Mouse (Mus musculus): ENCODE results near the gene Mfsd9.

Mfsd9 gene

GRCm38 (mm10) chr1:40784306-40784705 lies 6.2 kb downstream of the Mfsd9 start:
- no peak for DNase-seq (ENCODE audit: extremely low read depth, low read depth)

- no peak for DNase-seq (ENCODE audit: extremely low read depth, low read depth)
Observed at GRCm38 (mm10) chr1:40783450-40783849, 7.0 kb downstream of the Mfsd9 start.

- DNase-seq (ENCODE audit: extremely low read depth, low read depth) = no peak
Observed at GRCm38 (mm10) chr1:40776763-40777162, 13.7 kb downstream of the Mfsd9 start.

GRCm38 (mm10) chr1:40776102-40776501 lies 14.4 kb downstream of the Mfsd9 start:
- no peak for DNase-seq (ENCODE audit: extremely low read depth, low read depth)

GRCm38 (mm10) chr1:40774040-40774439 lies 16.4 kb downstream of the Mfsd9 start:
- no peak for DNase-seq (ENCODE audit: extremely low read depth, low read depth)

- DNase-seq (ENCODE audit: extremely low read depth, low read depth) = no peak
Observed at GRCm38 (mm10) chr1:40773234-40773633, 17.3 kb downstream of the Mfsd9 start.

GRCm38 (mm10) chr1:40771196-40771970 lies 19.1 kb downstream of the Mfsd9 start:
- no peak for DNase-seq (ENCODE audit: extremely low read depth, low read depth)

- no peak for DNase-seq (ENCODE audit: extremely low read depth, low read depth)
Observed at GRCm38 (mm10) chr1:40769331-40769894, 21.1 kb downstream of the Mfsd9 start.

GRCm38 (mm10) chr1:40768606-40769005 lies 21.9 kb downstream of the Mfsd9 start:
- DNase-seq (ENCODE audit: extremely low read depth, low read depth) = no peak

GRCm38 (mm10) chr1:40767588-40767987 lies 22.9 kb downstream of the Mfsd9 start:
- no peak for DNase-seq (ENCODE audit: extremely low read depth, low read depth)

GRCm38 (mm10) chr1:40765521-40765920 lies 25.0 kb downstream of the Mfsd9 start:
- DNase-seq (ENCODE audit: extremely low read depth, low read depth) = no peak

- no peak for DNase-seq (ENCODE audit: extremely low read depth, low read depth)
Observed at GRCm38 (mm10) chr1:40764701-40765275, 25.7 kb downstream of the Mfsd9 start.

GRCm38 (mm10) chr1:40764042-40764441 lies 26.4 kb downstream of the Mfsd9 start:
- DNase-seq (ENCODE audit: extremely low read depth, low read depth) = no peak

- no peak for DNase-seq (ENCODE audit: extremely low read depth, low read depth)
Observed at GRCm38 (mm10) chr1:40759751-40760445, 30.6 kb downstream of the Mfsd9 start.

- DNase-seq (ENCODE audit: extremely low read depth, low read depth) = no peak
Observed at GRCm38 (mm10) chr1:40746089-40746488, 44.4 kb downstream of the Mfsd9 start.

- no peak for DNase-seq (ENCODE audit: extremely low read depth, low read depth)
Observed at GRCm38 (mm10) chr1:40740739-40741138, 49.7 kb downstream of the Mfsd9 start.

GRCm38 (mm10) chr1:40738246-40738645 lies 52.2 kb downstream of the Mfsd9 start:
- DNase-seq (ENCODE audit: extremely low read depth, low read depth) = peak; percentile 34

- no peak for DNase-seq (ENCODE audit: extremely low read depth, low read depth)
Observed at GRCm38 (mm10) chr1:40737671-40738070, 52.8 kb downstream of the Mfsd9 start.

- DNase-seq (ENCODE audit: extremely low read depth, low read depth) = no peak
Observed at GRCm38 (mm10) chr1:40728636-40729035, 61.9 kb downstream of the Mfsd9 start.

GRCm38 (mm10) chr1:40727404-40727803 lies 63.1 kb downstream of the Mfsd9 start:
- no peak for DNase-seq (ENCODE audit: extremely low read depth, low read depth)

- no peak for DNase-seq (ENCODE audit: extremely low read depth, low read depth)
Observed at GRCm38 (mm10) chr1:40726051-40726450, 64.4 kb downstream of the Mfsd9 start.

Measured in MEL-GATA-1-ER (cell line).